Mouse (Mus musculus) heart, embryonic 10.5 days (tissue): ENCODE results near the gene Wwox. TPM values are rescaled to one million over a fixed set of nuclear protein-coding genes. Genes with fewer than 3 reads are reported as not detected.

ENCODE experiments used
- DNase-seq: peaks from one replicate; pipeline ENCODE4 v3.0.0-alpha.2; 2017; ENCODE audit warnings: low spot score
- H3K27ac ChIP-seq: fragments of 300-500 bp; sonication (generic); 2 replicates; pipeline ENCODE4 v1.5.1; 2016; ENCODE audit warnings: mild to moderate bottlenecking
- H3K27me3 ChIP-seq: fragments of 300-500 bp; sonication (generic); 2 replicates; pipeline ENCODE4 v1.6.1; 2016; ENCODE audit warnings: mild to moderate bottlenecking; ENCODE audit not compliant: poor library complexity, insufficient read depth, severe bottlenecking
- H3K36me3 ChIP-seq: fragments of 300-500 bp; sonication (generic); 2 replicates; pipeline ENCODE4 v1.6.1; 2016; ENCODE audit warnings: mild to moderate bottlenecking, moderate library complexity
- H3K4me1 ChIP-seq: fragments of 300-500 bp; sonication (generic); 2 replicates; pipeline ENCODE4 v1.6.1; 2016; ENCODE audit warnings: mild to moderate bottlenecking
- H3K4me3 ChIP-seq: fragments of 300-500 bp; sonication (generic); 2 replicates; pipeline ENCODE4 v1.5.1; 2016; ENCODE audit warnings: mild to moderate bottlenecking, moderate library complexity
- H3K9me3 ChIP-seq: fragments of 300-500 bp; sonication (generic); 2 replicates; pipeline ENCODE4 v1.6.1; 2016; ENCODE audit warnings: mild to moderate bottlenecking, moderate library complexity
- WGBS: fragments of 180-500 bp; shearing (Covaris S2); methylation state at CpG from one replicate; pipeline ENCODE4 v1.1.7; 2016; 5-methylcytosine and 5-hydroxymethylcytosine counted together
- polyA plus RNA-seq: library from polyadenylated mRNA; unstranded; fragments of >200 nt; fragmentation: Nextera tagmentation; extraction: Ambion mirVana; gene quantifications from 2 replicates; pipeline ENCODE4 v1.2.1, GENCODE M21; 2016

Wwox gene
- polyA plus RNA-seq, 1 experiment from 2014 or later, result 9.8 TPM

DNA sequence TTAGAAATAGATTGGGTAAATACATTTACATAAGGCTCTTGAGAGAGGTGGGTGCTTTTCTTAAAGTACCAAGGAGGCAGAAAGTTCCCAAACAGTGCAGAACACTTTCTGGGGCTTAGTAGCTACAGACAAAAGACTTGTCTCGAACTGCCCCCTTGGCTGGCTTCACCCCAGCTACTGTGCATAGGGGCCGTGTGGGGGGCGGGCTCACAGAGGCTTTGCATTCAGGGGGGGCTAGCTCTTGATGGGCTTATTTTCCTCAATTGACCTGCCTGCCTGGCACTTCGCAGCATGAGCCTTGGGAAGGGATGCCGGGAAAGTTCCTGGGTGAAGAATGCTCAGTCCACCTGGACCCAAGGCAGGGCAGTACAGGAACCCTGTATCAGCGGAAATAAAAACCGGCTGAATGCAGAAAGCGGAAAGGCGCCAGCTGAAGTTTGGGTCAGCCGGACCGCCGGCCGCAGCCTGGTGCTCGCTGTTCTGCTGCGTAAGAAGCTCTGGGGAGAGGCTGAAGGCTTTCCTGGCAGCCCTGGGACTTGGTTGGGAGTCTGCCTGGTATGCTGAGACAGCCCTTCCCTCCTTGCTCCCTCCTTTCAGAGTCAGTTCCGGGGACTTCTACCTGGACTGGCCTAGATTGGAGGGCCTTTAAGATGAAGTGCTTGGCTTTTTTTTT, 918.3 kb downstream of the Wwox start:
- 49% methylated on average over 16 of the region's 16 CpGs for WGBS
- Histone ChIP-seq H3K27me3 (no peaks in the 10 kb centered on the region), H3K27ac (no peak overlapping the region), H3K9me3 (0 out of 2 replicates have a peak, but pooled peaks cover 7% of the 10 kb centered on the region), H3K36me3 (no peaks in the 10 kb centered on the region), H3K4me3 (no peak overlapping the region), H3K4me1 (0 out of 2 replicates have a peak, but pooled peaks cover 4% of the 10 kb centered on the region)
- no peak for DNase-seq

DNA sequence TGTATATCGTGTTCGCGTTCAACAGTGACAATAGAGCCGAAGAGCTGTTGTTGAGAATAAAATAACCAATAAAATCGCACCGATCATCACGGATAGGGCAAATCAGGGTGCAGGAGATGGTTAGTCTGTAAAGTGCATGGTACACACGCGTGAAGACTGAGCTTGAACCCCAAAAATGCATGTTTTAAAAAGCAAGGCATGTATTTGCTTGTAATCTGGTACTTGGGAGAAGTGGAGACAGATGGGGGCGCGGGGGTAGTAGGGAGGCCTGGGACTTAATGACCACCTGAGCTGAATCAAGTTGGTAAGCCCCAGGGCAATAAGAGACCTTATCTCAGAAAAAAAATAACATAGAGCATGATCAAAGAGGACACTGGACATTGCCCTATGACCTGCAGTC, 919.0 kb downstream of the Wwox start:
- no peak overlapping the region for H3K4me3 ChIP-seq
- no peaks in the 10 kb centered on the region for H3K27me3 ChIP-seq
- H3K36me3 ChIP-seq, result no peaks in the 10 kb centered on the region
- DNase-seq, result no peak
- no peak overlapping the region for H3K27ac ChIP-seq
- 0 out of 2 replicates have a peak, but pooled peaks cover 4% of the 10 kb centered on the region for H3K4me1 ChIP-seq
- 0 out of 2 replicates have a peak, but pooled peaks cover 7% of the 10 kb centered on the region for H3K9me3 ChIP-seq
- WGBS, result 90% methylated on average over 11 of the region's 11 CpGs

DNA sequence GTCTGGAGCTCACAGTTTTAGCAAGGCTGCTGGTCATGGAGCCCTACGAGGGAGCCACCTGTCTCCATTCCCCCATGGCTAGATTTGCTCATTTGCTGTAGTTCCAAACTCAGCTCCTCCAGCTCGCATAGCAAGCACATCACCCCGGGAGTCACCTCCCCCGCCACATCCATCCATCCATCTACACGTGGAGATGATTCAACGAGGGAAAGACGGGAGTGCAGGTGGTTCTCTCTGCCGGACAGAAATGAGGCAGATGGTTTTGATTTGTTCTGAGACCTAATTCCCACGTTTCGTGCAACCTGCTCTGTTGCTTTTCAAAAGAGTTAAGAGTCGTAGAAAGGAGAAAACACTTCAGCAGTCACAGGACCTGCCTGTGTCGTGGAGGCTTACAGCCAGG, 920.2 kb downstream of the Wwox start:
- no peak for DNase-seq
- Histone ChIP-seq H3K4me3 (no peak overlapping the region), H3K27me3 (no peaks in the 10 kb centered on the region), H3K27ac (no peak overlapping the region), H3K36me3 (no peaks in the 10 kb centered on the region), H3K9me3 (no peaks in the 10 kb centered on the region), H3K4me1 (0 out of 2 replicates have a peak, but pooled peaks cover 4% of the 10 kb centered on the region)
- WGBS, result 57% methylated on average over 12 of the region's 12 CpGs

DNA sequence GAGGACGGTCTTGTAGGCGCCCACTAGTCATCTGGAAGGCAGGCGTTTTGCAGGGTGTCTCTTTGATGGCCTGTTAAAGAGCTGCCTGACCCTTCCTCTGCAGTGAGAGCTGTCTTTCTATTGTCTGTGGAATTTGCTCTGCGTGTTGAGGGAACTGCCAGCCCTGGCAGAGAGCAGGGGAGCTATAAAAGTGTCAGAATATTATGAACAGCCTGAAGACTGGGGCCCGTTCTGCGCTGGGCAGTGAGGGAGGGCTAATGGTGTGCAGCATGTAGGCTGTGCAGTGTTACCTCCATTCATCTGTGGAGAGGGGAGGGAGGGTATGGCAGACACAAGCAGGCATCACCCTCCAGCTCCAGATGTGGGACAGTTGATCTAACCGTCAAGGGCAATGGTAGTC, 923.1 kb downstream of the Wwox start:
- H3K27me3 ChIP-seq, result no peaks in the 10 kb centered on the region
- H3K36me3 ChIP-seq, result no peaks in the 10 kb centered on the region
- DNase-seq, result no peak
- no peak overlapping the region for H3K27ac ChIP-seq
- no peaks in the 10 kb centered on the region for H3K9me3 ChIP-seq
- 67% methylated on average over 7 of the region's 7 CpGs for WGBS
- H3K4me3 ChIP-seq, result no peak overlapping the region
- 0 out of 2 replicates have a peak, but pooled peaks cover 4% of the 10 kb centered on the region for H3K4me1 ChIP-seq

DNA sequence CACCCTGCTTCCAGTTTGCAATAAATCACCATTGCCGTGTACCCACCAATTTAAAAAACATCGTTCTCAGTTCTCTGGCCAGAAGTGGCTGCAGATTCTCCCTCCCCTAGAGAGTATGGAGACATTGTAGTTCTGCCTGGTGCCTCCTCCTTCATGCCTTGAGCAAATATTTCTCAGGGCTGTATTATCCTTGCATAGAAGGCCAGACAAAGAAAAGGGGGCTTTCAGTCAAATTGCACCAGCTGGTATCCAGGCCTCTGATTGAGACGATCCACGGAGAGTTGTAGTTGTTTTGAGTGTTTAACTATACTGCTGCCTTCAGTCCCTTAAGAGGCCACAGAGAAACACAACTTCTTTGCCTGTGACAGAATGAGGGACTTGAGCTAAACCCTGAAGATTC, 935.5 kb downstream of the Wwox start:
- WGBS, result 71% methylated on average over 4 of the region's 4 CpGs
- Histone ChIP-seq H3K4me1 (peaks cover 14% of the 10 kb centered on the region), H3K9me3 (no peaks in the 10 kb centered on the region), H3K27me3 (no peaks in the 10 kb centered on the region), H3K4me3 (no peak overlapping the region), H3K27ac (no peak overlapping the region), H3K36me3 (no peaks in the 10 kb centered on the region)
- DNase-seq, result no peak

DNA sequence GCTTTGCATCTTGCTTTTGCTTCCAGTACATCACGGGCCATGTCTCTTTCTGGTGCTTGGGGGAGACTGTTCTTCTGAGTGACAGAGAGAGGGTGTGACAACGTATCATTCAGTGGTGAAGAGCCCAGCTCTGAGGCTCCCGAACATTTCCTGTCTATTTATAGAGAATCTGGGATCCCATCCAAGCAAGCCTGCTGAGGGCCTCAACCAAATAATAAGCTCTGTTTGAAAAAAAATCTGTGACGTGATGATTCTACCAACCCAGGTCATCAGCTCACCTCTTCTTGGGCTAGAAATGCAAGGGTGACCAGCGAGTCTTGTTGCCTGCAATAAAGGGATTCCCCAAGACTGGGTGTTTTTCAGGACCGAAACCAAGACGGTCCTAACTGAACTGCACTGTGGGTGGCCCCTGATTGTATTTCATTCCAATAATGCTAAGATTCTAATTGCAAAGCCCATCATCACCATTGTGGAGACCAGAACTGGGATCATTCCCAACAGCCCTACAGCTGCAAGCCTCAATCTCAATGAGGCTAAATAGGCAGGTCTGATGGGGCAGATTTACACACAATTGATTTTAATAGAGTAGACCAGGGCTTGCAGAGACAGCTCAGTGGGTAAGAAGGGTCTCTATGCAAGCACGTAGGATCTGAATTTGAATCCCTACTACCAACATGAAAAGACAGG, 936.0 kb downstream of the Wwox start:
- Histone ChIP-seq H3K36me3 (no peaks in the 10 kb centered on the region), H3K27me3 (no peaks in the 10 kb centered on the region), H3K4me3 (no peak overlapping the region), H3K9me3 (no peaks in the 10 kb centered on the region), H3K4me1 (peaks cover 14% of the 10 kb centered on the region), H3K27ac (no peak overlapping the region)
- 59% methylated on average over 8 of the region's 8 CpGs for WGBS
- no peak for DNase-seq

DNA sequence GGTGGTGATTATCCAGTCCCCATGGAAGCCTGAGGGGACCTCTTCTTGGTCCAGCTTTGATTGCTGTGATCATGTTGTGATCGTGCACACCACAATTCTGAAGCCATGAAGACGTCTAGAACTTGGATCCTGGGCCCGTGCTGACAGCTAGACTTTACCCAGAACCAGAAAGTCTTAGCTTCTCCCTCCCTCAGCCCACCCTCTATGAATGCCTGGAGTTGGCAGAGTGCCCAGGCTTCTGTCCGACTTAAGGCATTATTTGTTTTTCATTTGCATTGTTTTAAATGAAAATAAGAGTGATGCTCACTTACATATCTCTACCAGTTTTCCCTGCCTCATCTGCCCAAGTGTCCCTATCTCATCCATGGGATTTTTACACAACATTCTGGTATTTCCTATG, 937.9 kb downstream of the Wwox start:
- peaks cover 14% of the 10 kb centered on the region for H3K4me1 ChIP-seq
- 57% methylated on average over 4 of the region's 4 CpGs for WGBS
- no peak for DNase-seq
- H3K4me3 ChIP-seq, result no peak overlapping the region
- no peaks in the 10 kb centered on the region for H3K36me3 ChIP-seq
- H3K9me3 ChIP-seq, result no peaks in the 10 kb centered on the region
- no peaks in the 10 kb centered on the region for H3K27me3 ChIP-seq
- no peak overlapping the region for H3K27ac ChIP-seq

DNA sequence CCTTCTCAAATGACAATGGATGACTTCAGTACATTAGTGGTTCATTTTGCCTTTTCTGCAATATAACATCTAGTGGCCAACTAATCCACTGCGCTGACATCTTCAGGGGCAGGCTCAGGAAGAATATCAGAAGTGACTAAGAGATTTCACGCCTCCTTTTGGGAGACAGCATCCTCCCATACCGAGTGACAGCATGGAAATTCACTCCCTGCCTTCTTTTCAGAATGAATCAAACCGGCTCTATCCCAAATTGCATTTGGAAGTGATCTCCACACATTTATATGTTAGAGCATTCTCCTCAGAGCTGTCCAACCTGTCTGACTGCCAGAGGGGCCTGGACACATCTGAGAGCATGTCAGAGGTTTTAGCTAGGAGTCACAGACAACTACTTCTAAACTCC, 940.6 kb downstream of the Wwox start:
- no peak overlapping the region for H3K27ac ChIP-seq
- no peaks in the 10 kb centered on the region for H3K36me3 ChIP-seq
- H3K4me3 ChIP-seq, result no peak overlapping the region
- WGBS, result 75% methylated on average over 4 of the region's 4 CpGs
- peaks cover 7% of the 10 kb centered on the region for H3K4me1 ChIP-seq
- H3K27me3 ChIP-seq, result no peaks in the 10 kb centered on the region
- H3K9me3 ChIP-seq, result no peaks in the 10 kb centered on the region
- DNase-seq, result no peak

DNA sequence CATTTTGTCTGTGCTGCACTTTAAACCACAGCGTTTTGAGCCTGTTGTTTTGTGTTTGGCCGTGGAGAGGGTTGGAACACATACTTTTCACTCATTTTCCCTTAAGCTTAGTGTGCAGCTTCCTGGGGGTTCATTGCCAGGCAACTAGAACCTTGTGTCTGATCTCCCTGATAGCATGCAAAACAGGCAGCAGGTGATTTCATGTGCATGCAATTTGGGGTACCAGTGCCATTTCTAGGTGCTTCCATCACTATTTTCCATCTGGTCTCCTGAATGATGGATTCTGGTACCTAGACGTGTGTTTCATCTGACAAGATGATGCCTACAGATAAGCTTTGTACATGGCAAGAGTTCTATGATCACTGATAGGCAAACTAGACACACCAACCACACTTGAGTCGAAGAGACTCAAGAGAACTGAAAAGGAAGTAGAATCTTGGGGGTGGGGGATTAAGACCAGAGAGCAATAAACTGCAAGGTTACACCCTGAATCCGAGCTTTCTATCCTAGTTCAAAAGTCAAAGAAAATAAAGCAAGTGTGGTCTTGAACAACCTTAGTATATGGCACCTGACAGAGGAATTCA, 951.6 kb downstream of the Wwox start:
- Histone ChIP-seq H3K9me3 (no peaks in the 10 kb centered on the region), H3K27ac (no peak overlapping the region), H3K36me3 (no peaks in the 10 kb centered on the region), H3K4me1 (no peaks in the 10 kb centered on the region), H3K4me3 (no peak overlapping the region), H3K27me3 (no peaks in the 10 kb centered on the region; the same call in 1 of the 2 replicates)
- WGBS, result 78% methylated on average over 5 of the region's 5 CpGs
- no peak for DNase-seq

DNA sequence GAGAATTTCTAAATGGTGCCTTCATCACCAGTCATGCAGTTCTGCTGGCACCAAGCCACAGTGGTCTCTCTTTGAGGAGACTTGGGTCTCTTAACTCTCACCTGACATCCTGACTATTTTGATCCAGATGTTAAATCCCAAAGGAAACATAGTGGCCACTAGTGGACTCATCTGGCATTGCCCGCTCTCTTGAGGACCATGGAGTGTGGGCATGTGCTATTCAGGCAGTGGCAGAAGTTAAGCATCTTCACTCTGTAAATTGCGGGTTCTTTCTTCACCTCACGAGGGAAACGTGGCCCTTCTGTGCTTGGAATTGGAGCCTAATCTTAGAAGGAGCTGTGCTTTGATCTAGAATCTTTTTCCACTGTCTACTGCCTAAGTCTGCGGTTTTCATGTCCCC, 956.4 kb downstream of the Wwox start:
- no peak overlapping the region for H3K27ac ChIP-seq
- DNase-seq, result no peak
- no peaks in the 10 kb centered on the region for H3K4me1 ChIP-seq
- H3K9me3 ChIP-seq, result no peaks in the 10 kb centered on the region
- 74% methylated on average over 5 of the region's 5 CpGs for WGBS
- H3K27me3 ChIP-seq, result no peaks in the 10 kb centered on the region
- H3K36me3 ChIP-seq, result no peaks in the 10 kb centered on the region
- no peak overlapping the region for H3K4me3 ChIP-seq

DNA sequence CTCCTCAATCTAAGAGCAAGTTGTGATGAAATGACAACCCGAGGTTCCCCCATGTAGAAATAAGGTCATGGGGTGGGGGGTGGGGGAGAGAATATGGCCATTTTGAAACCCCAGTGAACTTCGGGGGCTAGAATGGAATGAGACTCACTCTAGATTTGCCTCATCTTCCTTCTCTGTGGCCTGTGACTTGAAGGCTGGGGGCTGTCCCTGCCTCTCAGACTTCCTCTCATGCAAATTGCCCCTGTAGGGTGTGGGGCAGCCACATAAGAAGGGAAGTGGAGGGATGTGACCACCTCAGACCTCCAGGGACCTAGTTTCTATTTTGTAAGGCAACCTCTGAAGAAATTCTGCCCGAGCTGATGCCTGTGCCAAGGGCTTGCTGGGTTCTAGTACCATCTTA, 958.5 kb downstream of the Wwox start:
- 80% methylated on average over 3 of the region's 3 CpGs for WGBS
- Histone ChIP-seq H3K9me3 (no peaks in the 10 kb centered on the region), H3K27me3 (peaks cover 6% of the 10 kb centered on the region; the same call in 1 of the 2 replicates), H3K4me1 (no peaks in the 10 kb centered on the region), H3K4me3 (no peak overlapping the region), H3K36me3 (no peaks in the 10 kb centered on the region), H3K27ac (no peak overlapping the region)
- no peak for DNase-seq

DNA sequence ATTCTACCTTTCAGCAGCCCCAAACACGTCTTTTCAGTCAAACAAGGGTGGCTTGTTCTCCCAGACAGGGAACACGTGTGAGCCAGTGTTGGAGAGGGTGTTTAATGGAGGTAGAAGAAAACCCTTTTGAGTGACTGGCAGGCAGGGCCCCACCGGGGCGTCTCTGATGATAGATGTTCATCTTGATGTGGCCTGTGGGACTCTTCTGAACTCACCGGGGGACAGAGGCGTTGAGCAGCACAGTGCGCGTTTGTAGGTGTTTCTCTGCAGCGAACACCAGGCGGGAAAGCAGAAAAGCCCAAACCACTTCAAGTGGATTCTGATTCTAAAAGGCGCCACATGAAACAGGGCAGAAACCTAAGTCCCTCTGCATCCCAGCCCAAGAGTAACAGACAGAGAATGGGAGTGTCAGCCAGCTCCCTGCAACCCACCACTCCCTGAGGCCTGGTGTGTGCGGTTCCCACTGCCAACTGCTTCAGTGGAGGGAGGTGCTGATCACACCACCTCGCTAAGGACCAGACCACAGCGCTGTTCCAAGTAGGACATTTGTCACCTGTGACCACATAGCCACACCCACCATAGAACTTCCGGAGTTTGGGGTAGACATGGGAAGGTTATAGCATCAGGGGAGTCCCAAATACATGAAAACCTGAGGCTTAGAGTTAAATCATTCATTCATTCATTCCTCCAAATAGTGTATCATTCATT, 960.7 kb downstream of the Wwox start:
- DNase-seq, result no peak
- WGBS, result 67% methylated on average over 15 of the region's 15 CpGs

More for the DNA sequence above, 960.7 kb downstream of the Wwox start:
- Histone ChIP-seq H3K27ac (no peak overlapping the region), H3K4me1 (no peaks in the 10 kb centered on the region), H3K9me3 (no peaks in the 10 kb centered on the region), H3K27me3 (peaks cover 11% of the 10 kb centered on the region; the same call in 1 of the 2 replicates), H3K36me3 (no peaks in the 10 kb centered on the region), H3K4me3 (no peak overlapping the region)
